Mouse (Mus musculus): ENCODE results near the gene H2bfm.
"Not testable (repeated sequence)": the region's sequence is repeated elsewhere in the genome, so short reads cannot be mapped to it uniquely, and the experiment has no call there.

The H2bfm gene

DNA sequence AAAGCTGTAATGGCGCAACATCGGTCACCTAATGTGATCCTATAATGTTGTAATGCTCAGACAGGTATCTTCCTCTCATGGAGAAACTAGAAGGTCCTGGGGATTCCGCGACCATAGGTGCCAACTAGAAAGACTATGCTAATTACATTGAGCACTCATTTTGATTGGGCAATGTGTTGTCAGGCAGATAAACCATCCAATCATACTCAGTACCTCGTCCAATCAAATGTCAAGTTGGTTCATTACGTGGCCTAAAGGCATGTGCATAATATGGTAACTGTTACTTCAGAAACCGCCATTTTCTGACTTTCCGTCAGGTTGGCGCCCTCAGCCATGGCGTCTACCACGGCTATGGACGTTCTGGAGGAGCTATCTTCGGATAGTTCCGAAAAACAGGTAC, at the start of gene H2bfm:
TSS of gene H2bfm (plus strand) at position 295 of the 400 bp plus-strand sequence.
- no peak for DNase-seq (ENCODE audit: extremely low read depth, low read depth, low spot score)

DNA sequence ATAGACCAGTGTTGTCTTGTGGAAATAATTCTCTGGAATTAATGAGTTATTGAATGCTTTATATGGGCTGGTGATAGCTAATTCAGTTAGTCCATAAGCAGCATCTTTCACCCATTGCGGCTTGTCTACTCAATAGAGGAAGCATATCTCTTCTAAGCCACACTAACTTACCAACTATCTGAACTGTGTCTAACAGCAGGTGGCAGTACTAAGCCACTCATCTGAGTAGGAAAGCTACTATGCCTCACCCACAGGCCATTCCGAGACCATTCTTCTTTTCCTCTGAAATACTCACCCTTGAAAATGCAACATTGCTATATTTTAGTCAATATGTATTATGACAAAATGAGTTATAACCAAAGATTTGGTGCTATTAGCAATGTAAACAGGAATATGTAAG, 31.4 kb upstream of the H2bfm start:
- no peak for DNase-seq (ENCODE audit: extremely low read depth, low read depth, low spot score)

DNA sequence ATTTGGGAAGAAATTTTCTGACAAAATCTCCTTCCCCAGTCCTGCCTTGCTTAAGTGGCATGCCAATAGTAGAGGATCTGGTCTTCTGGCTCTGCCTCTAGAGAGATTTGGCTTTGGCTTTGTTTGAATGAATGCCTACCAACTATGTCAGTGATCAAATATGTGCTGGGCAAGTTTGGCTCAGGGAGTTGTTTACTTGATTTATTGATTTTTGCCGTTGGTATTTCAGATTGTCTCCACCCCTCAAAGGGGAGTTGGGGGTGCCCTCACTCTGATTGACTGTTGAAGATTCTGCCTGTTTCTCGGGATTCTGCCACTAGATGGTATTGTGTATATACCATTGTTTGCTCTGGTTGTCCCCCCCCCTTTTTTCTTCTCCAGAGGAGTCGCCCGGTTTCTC, 22.8 kb upstream of the H2bfm start:
- no peak for DNase-seq (ENCODE audit: extremely low read depth, low read depth, low spot score)

GRCm38 (mm10) chrX:136925863-136926262, 1.3 kb upstream of the H2bfm start:
- no peak for DNase-seq (ENCODE audit: extremely low read depth, low read depth, low spot score)

DNA sequence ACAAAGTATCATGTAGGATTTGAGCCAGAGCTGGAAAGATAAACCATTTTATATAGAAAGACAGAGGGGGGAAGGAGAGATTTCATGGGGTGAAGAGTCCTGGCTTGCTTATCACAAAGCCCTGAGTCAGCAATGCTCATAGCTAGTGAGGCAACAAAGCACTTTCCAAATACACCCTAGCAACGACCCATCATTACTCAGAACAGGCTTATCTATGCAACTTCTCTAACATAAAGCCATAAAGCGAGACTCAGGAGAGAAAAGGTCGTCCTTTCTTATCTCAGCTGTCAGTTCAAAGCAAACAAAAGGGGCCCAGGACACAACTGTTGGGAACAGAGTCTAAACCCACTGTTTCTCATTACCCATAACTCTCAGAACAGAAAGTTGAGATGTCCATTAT, 10.9 kb downstream of the H2bfm start:
- DNase-seq (ENCODE audit: extremely low read depth, low read depth, low spot score), result no peak

DNA sequence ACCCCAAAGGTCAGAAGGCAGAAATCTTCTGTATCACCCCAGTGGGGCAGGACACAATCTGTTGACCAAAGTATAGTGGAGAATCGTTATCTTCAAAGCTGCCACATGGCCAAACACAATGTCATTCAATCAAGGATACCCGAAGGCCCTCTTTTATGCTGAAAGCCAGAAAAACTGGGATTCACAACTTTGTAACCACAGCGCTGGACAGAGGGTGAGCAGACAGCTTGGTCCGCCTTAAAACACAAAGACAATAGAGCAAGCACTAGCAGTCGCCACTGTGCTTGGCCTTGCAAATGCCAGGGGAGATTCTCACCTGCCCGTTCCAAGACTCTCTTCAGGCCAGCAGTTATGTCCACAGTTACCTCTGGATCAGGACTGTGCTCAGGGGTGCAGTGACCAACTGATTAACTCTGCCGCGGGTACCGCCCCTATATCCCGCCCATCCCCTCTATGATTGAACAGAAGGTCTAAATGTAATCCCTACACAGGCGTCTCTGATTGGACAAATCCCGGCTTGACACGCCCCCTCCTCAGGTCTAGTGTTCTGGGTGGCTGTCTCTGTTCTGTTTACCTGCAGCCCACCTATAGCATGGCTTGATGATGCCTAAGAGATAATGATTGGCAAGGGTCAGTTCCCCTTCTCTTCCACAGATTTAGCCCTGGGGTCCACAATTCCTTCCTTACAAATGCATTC, 30.6 kb downstream of the H2bfm start:
- not testable (repeated sequence) for DNase-seq (ENCODE audit: extremely low read depth, low read depth, low spot score)

- DNase-seq (ENCODE audit: extremely low read depth, low read depth, low spot score), result not testable (repeated sequence)
Observed at GRCm38 (mm10) chrX:136958300-136958699, 31.2 kb downstream of the H2bfm start.

DNA sequence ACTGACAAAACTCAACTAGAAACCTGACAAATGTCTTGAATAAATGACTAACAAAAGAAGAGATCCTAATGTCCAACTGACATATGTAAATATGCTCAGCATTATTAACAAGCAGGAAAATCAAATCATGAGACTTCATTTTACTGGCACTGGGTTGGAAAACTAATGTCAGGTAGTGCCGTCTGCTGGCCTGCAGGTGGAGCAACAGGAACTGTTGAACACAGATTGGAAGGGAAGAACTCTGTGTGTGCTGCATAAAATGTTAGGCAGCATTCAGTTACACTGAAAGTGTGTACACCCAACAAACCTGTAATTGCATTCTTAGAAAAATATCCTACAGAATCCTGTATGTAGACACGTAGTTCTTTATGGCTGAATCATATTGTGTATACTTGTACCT, 32.6 kb downstream of the H2bfm start:
- no peak for DNase-seq (ENCODE audit: extremely low read depth, low read depth, low spot score)

GRCm38 (mm10) chrX:136975397-136975796, 48.3 kb downstream of the H2bfm start, which contains the start of gene Tmsb15b2:
TSS of gene Tmsb15b2 (minus strand) at chrX:136975497.
- not testable (repeated sequence) for DNase-seq (ENCODE audit: extremely low read depth, low read depth, low spot score)

DNA sequence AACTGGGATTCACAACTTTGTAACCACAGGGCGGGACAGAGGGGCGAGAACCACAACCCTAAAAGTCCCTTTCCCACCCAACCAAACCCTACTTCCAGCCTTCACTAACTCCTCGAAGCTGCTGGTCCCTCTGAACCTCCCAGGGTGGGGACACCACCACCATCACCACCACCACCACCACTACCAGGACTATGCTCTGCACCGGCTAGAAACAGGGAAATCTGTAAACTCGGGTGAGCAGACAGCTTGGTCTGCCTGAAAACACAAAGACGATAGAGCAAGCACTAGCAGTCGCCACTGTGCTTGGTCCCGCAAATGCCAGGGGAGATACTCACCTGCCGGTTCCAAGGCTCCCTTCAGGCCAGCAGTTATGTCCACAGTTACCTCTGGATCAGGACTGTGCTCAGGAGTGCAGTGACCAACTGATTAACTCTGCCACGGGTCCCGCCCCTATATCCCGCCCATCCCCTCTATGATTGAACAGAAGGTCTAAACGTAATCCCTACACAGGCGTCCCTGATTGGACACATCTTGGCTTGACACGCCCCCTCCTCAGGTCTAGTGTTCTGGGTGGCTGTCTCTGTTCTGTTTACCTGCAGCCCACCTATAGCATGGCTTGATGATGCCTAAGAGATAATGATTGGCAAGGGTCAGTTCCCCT, 49.4 kb downstream of the H2bfm start, which contains the start of the genes Tmsb15l and Tmsb15b1:
TSS of gene Tmsb15l (minus strand) at position 446 of the 661 bp plus-strand sequence.
TSS of gene Tmsb15b1 (minus strand) at position 451 of the 661 bp plus-strand sequence.
- DNase-seq (ENCODE audit: extremely low read depth, low read depth, low spot score), result no peak
